Mouse (Mus musculus) lung, adult 2 months (tissue): Measurements from ENCODE around the gene Gga2.

Experiments
- CTCF ChIP-seq: fragments of 200-500 bp; IDR thresholded peaks from 2 replicates; pipeline ENCODE4 v1.5.1; 2011; ENCODE audit warnings: mild to moderate bottlenecking, low read length, control low read depth; ENCODE audit not compliant: insufficient read depth
- POLR2A ChIP-seq: fragments of 200-500 bp; IDR thresholded peaks from 2 replicates; pipeline ENCODE4 v1.6.1; 2011; ENCODE audit warnings: low read depth, mild to moderate bottlenecking, control low read depth, low read length, borderline replicate concordance; ENCODE audit errors: extremely low read depth

DNA sequence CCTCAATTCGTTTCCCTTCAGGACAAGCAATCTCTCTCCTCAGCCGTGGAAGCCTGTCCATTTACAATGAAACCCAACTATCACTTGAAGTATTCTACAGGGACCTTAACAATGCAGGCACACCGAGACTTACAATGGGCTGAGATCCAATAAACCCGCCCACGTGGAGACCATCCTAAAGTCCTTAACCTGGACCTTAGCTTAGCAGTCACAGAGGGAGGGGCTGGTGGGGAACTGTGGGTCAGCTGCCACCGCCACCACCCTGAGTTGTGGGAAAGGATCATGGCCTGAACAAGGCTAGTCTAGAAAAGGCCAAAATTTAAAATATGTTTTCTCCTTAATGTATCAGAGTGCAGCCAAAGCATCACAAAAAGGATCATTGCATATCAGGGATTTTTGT lies 81.8 kb downstream of the Gga2 start:
- TF ChIP-seq CTCF, result no peak
- no peak for TF ChIP-seq POLR2A
